Mouse (Mus musculus): ENCODE data around the gene Gm14410. TPM values are rescaled to one million over a fixed set of nuclear protein-coding genes. Genes with fewer than 3 reads are reported as not detected.

Gm14410 gene
- polyA plus RNA-seq (2014; fragmentation: Illumina TruSeq; extraction: RNeasy Lipid Tissue Mini Kit (QIAGEN cat#74804); ENCODE audit: low read depth, low replicate concordance): 124 TPM

DNA sequence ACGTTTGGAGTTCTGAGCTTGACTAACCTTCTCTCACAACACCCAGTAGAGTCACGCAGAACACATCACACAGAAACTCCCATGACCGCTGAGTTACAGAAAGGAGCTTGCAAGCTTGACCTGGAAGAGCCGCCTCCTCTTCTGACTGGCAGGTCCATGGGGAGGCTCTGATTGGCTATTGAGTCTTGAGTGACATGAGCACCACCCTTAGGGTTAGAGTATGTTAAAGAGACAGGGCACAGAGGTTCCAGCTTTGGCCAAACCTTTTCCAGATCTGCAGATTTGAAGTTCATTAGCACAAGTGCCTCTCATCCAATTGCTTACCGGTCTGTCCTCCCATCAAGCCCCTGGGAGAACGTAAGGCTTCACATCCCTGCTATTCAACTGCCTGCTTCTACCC is at the start of gene Gm14410:
Gm14410 (minus strand) TSS at position 81 of the 400 bp plus-strand sequence.

Other genes starting within 250 kb of the Gm14410 start
- gene Gm14419, start 205.5 kb downstream of the Gm14410 start, polyA plus RNA-seq (2014; fragmentation: Illumina TruSeq; extraction: RNeasy Lipid Tissue Mini Kit (QIAGEN cat#74804); ENCODE audit: low read depth, low replicate concordance): 41.7 TPM
- gene Gm14401, start 132.1 kb downstream of the Gm14410 start, polyA plus RNA-seq (2014; fragmentation: Illumina TruSeq; extraction: RNeasy Lipid Tissue Mini Kit (QIAGEN cat#74804); ENCODE audit: low read depth, low replicate concordance): not detected
- gene Gm14409, start 60.6 kb upstream of the Gm14410 start, polyA plus RNA-seq (2014; fragmentation: Illumina TruSeq; extraction: RNeasy Lipid Tissue Mini Kit (QIAGEN cat#74804); ENCODE audit: low read depth, low replicate concordance): not detected
- gene Gm14412, start 117.9 kb upstream of the Gm14410 start, polyA plus RNA-seq (2014; fragmentation: Illumina TruSeq; extraction: RNeasy Lipid Tissue Mini Kit (QIAGEN cat#74804); ENCODE audit: low read depth, low replicate concordance): 22.6 TPM
- 28.6 TPM for gene Gm14418, start 191.9 kb upstream of the Gm14410 start, polyA plus RNA-seq (2014; fragmentation: Illumina TruSeq; extraction: RNeasy Lipid Tissue Mini Kit (QIAGEN cat#74804); ENCODE audit: low read depth, low replicate concordance)

Data from adrenal gland, adult 10 weeks (tissue).